Mouse (Mus musculus) embryo, embryonic 10 days (tissue): ENCODE measurements around the gene Ube2cbp.

ENCODE experiments used
- DNase-seq: peaks from one replicate; pipeline ENCODE4 v3.0.0-alpha.2; 2015; ENCODE audit warnings: low spot score

Ube2cbp gene

GRCm38 (mm10) chr9:86464151-86465105, at the start of gene Ube2cbp:
Ube2cbp (minus strand) TSS chr9:86464950.
- DNase-seq, result peak; percentile 89

GRCm38 (mm10) chr9:86514390-86514789, 49.6 kb upstream of the Ube2cbp start:
- no peak for DNase-seq

- peak; percentile 8 for DNase-seq
Observed at GRCm38 (mm10) chr9:86513733-86514132, 49.0 kb upstream of the Ube2cbp start.

- DNase-seq, result no peak
Observed at GRCm38 (mm10) chr9:86507437-86507836, 42.7 kb upstream of the Ube2cbp start.

GRCm38 (mm10) chr9:86499083-86499482, 34.3 kb upstream of the Ube2cbp start:
- no peak for DNase-seq

- DNase-seq, result no peak
Observed at GRCm38 (mm10) chr9:86496261-86496660, 31.5 kb upstream of the Ube2cbp start.

GRCm38 (mm10) chr9:86491740-86492139, 27.0 kb upstream of the Ube2cbp start:
- DNase-seq, result no peak

- DNase-seq, result no peak
Observed at GRCm38 (mm10) chr9:86482236-86482635, 17.5 kb upstream of the Ube2cbp start.

GRCm38 (mm10) chr9:86478414-86479093, 13.8 kb upstream of the Ube2cbp start:
- DNase-seq, result no peak

GRCm38 (mm10) chr9:86476763-86477162, 12.0 kb upstream of the Ube2cbp start:
- DNase-seq, result no peak

- DNase-seq, result no peak
Observed at GRCm38 (mm10) chr9:86475956-86476355, 11.2 kb upstream of the Ube2cbp start.

GRCm38 (mm10) chr9:86466990-86467870, 2.5 kb upstream of the Ube2cbp start, which contains the start of gene Dop1a:
Dop1a (plus strand) TSS chr9:86467154.
- peak; percentile 95 for DNase-seq

- DNase-seq, result no peak
Observed at GRCm38 (mm10) chr9:86453626-86454025, 11.1 kb downstream of the Ube2cbp start.

- DNase-seq, result peak; percentile 84
Observed at GRCm38 (mm10) chr9:86451617-86452016, 13.1 kb downstream of the Ube2cbp start.

- DNase-seq, result no peak
Observed at GRCm38 (mm10) chr9:86451094-86451493, 13.7 kb downstream of the Ube2cbp start.

GRCm38 (mm10) chr9:86449581-86449980, 15.2 kb downstream of the Ube2cbp start:
- DNase-seq, result peak; percentile 93

GRCm38 (mm10) chr9:86447431-86447830, 17.3 kb downstream of the Ube2cbp start:
- DNase-seq, result no peak

GRCm38 (mm10) chr9:86446847-86447246, 17.9 kb downstream of the Ube2cbp start:
- DNase-seq, result no peak

- no peak for DNase-seq
Observed at GRCm38 (mm10) chr9:86442248-86442647, 22.5 kb downstream of the Ube2cbp start.

GRCm38 (mm10) chr9:86438337-86439009, 26.3 kb downstream of the Ube2cbp start:
- DNase-seq, result no peak

GRCm38 (mm10) chr9:86436608-86437007, 28.1 kb downstream of the Ube2cbp start:
- DNase-seq, result no peak
